Mouse (Mus musculus) megakaryocyte, adult 5-6 weeks (primary cell): Measurements from ENCODE around the gene Dars2. TPM values are rescaled to one million over a fixed set of nuclear protein-coding genes. Genes with fewer than 3 reads are reported as not detected.

Experiments used
- total RNA-seq, 2 experiments: library from RNA; stranded (forward) in 1 of 2; stranded (reverse) in 1 of 2; fragments of 153-499, 151-499 nt in 1 of 2; fragments of 221-1000, 200-1000 nt in 1 of 2; gene quantifications; 2 replicates each; pipeline versions ENCODE4 v1.2.3 to v1.2.4; 2015 to 2017

Dars2 gene
- total RNA-seq, 2 experiments from 2014 or later: 15.3 to 20.9 TPM

Other genes starting within 250 kb of the Dars2 start
- gene Rc3h1, start 164.2 kb downstream of the Dars2 start, total RNA-seq (2015): 28.8 and 33.1 TPM in 2 replicates
- gene Rc3h1, start 164.2 kb downstream of the Dars2 start, total RNA-seq (2017): 15.3 and 17.4 TPM in 2 replicates
- gene Serpinc1, start 92.1 kb downstream of the Dars2 start, total RNA-seq (2015): 0.16 and 1.1 TPM in 2 replicates
- 0.61 and 1.4 TPM in 2 replicates for gene Serpinc1, start 92.1 kb downstream of the Dars2 start, total RNA-seq (2017)
- 5.2 and 5.8 TPM in 2 replicates for gene Zbtb37, start 35.8 kb downstream of the Dars2 start, total RNA-seq (2015)
- gene Zbtb37, start 35.8 kb downstream of the Dars2 start, total RNA-seq (2017): 7.0 TPM in 2 replicates
- gene Cenpl, start 55 bp upstream of the Dars2 start, total RNA-seq (2015): 42.7 and 56.4 TPM in 2 replicates
- 7.7 and 13.0 TPM in 2 replicates for gene Cenpl, start 55 bp upstream of the Dars2 start, total RNA-seq (2017)
- gene Klhl20, start 60.9 kb upstream of the Dars2 start, total RNA-seq (2015): 28.1 and 30.4 TPM in 2 replicates
- 20.3 and 23.0 TPM in 2 replicates for gene Klhl20, start 60.9 kb upstream of the Dars2 start, total RNA-seq (2017)
- gene Ankrd45, start 72.0 kb upstream of the Dars2 start, total RNA-seq (2015): not detected in 2 replicates
- not detected in 2 replicates for gene Ankrd45, start 72.0 kb upstream of the Dars2 start, total RNA-seq (2017)
- not detected in 2 replicates for gene Tex50, start 88.7 kb upstream of the Dars2 start, total RNA-seq (2015)
- not detected in 2 replicates for gene Tex50, start 88.7 kb upstream of the Dars2 start, total RNA-seq (2017)
- 161 and 201 TPM in 2 replicates for gene Prdx6, start 180.6 kb upstream of the Dars2 start, total RNA-seq (2015)
- gene Prdx6, start 180.6 kb upstream of the Dars2 start, total RNA-seq (2017): 213 and 226 TPM in 2 replicates